Mouse (Mus musculus) CD8-positive naive resting alpha-beta T cell, adult 2 months (primary cell): ENCODE measurements around the gene Stoml2.

Experiments
- DNase-seq, 2 experiments: peaks; one replicate each; pipeline ENCODE4 v3.0.0; 2022; ENCODE audit warnings: low read depth in 2 of 2, low spot score in 2 of 2

The Stoml2 gene

GRCm38 (mm10) chr4:43031237-43031995 lies at the start of gene Stoml2:
TSS of gene Stoml2 (minus strand) at chr4:43031710.
- peak; percentile 67 to 73 for DNase-seq

GRCm38 (mm10) chr4:43078071-43078718 lies 46.7 kb upstream of the Stoml2 start:
- DNase-seq = no peak

- DNase-seq = no peak
These were observed 43.4 kb upstream of the Stoml2 start for GRCm38 (mm10) chr4:43074923-43075322.

- no peak for DNase-seq
These were observed 34.0 kb upstream of the Stoml2 start for GRCm38 (mm10) chr4:43065471-43065870.

- no peak for DNase-seq
These were observed 28.8 kb upstream of the Stoml2 start for GRCm38 (mm10) chr4:43060286-43060685.

GRCm38 (mm10) chr4:43059697-43060096 lies 28.2 kb upstream of the Stoml2 start:
- no peak for DNase-seq

- peak in 1 of 2 experiments; percentile 36 for DNase-seq
These were observed 27.5 kb upstream of the Stoml2 start, which contains the start of gene Unc13b for GRCm38 (mm10) chr4:43058753-43059654. TSS of gene Unc13b (plus strand) at chr4:43058953.

GRCm38 (mm10) chr4:43058392-43058752 lies 26.9 kb upstream of the Stoml2 start:
- DNase-seq = no peak

GRCm38 (mm10) chr4:43057654-43058053 lies 26.1 kb upstream of the Stoml2 start:
- no peak for DNase-seq

GRCm38 (mm10) chr4:43052627-43053026 lies 21.1 kb upstream of the Stoml2 start:
- peak in 1 of 2 experiments; percentile 66 for DNase-seq

- peak; percentile 62 to 79 for DNase-seq
These were observed 15.7 kb upstream of the Stoml2 start for GRCm38 (mm10) chr4:43047231-43047630.

- DNase-seq = no peak
These were observed 15.1 kb upstream of the Stoml2 start for GRCm38 (mm10) chr4:43046607-43047006.

GRCm38 (mm10) chr4:43045659-43046302 lies 14.3 kb upstream of the Stoml2 start, which contains the start of gene Fam214b:
TSS of gene Fam214b (minus strand) at chr4:43046220.
- peak; percentile 67 to 81 for DNase-seq

- no peak for DNase-seq
These were observed 13.8 kb upstream of the Stoml2 start for GRCm38 (mm10) chr4:43045285-43045658.

GRCm38 (mm10) chr4:43044673-43045072 lies 13.2 kb upstream of the Stoml2 start:
- DNase-seq = no peak

- peak; percentile 52 to 57 for DNase-seq
These were observed 12.3 kb upstream of the Stoml2 start for GRCm38 (mm10) chr4:43043644-43044357.

GRCm38 (mm10) chr4:43040881-43041547 lies 9.5 kb upstream of the Stoml2 start:
- no peak for DNase-seq

GRCm38 (mm10) chr4:43040114-43040572 lies 8.6 kb upstream of the Stoml2 start:
- DNase-seq = peak; percentile 78 to 83

- DNase-seq = no peak
These were observed 8.1 kb upstream of the Stoml2 start for GRCm38 (mm10) chr4:43039609-43040008.
